Mouse (Mus musculus) naive thymus-derived CD4-positive, alpha-beta T cell, adult 2 months (primary cell): ENCODE data around the gene Mctp2.

ENCODE experiments used
- DNase-seq: peaks from one replicate; pipeline ENCODE4 v3.0.0-alpha.2; 2011; ENCODE audit warnings: low read depth

The Mctp2 gene

GRCm38 (mm10) chr7:72165726-72166701, 140.4 kb downstream of the Mctp2 start:
- DNase-seq, result no peak

- no peak for DNase-seq
Measured at GRCm38 (mm10) chr7:72162256-72162655, 144.2 kb downstream of the Mctp2 start.

GRCm38 (mm10) chr7:72159513-72160063, 146.8 kb downstream of the Mctp2 start:
- DNase-seq, result no peak

- DNase-seq, result no peak
Measured at GRCm38 (mm10) chr7:72150799-72151708, 155.4 kb downstream of the Mctp2 start.

- no peak for DNase-seq
Measured at GRCm38 (mm10) chr7:72149073-72149472, 157.3 kb downstream of the Mctp2 start.

- DNase-seq, result no peak
Measured at GRCm38 (mm10) chr7:72146849-72147248, 159.6 kb downstream of the Mctp2 start.

GRCm38 (mm10) chr7:72145726-72146520, 160.5 kb downstream of the Mctp2 start:
- no peak for DNase-seq

- no peak for DNase-seq
Measured at GRCm38 (mm10) chr7:72138701-72139100, 167.7 kb downstream of the Mctp2 start.

GRCm38 (mm10) chr7:72120986-72121385, 185.4 kb downstream of the Mctp2 start:
- no peak for DNase-seq

- DNase-seq, result no peak
Measured at GRCm38 (mm10) chr7:72119713-72120112, 186.7 kb downstream of the Mctp2 start.

- DNase-seq, result no peak
Measured at GRCm38 (mm10) chr7:72117376-72118077, 188.9 kb downstream of the Mctp2 start.

GRCm38 (mm10) chr7:72115073-72115472, 191.3 kb downstream of the Mctp2 start:
- no peak for DNase-seq

- no peak for DNase-seq
Measured at GRCm38 (mm10) chr7:72110578-72110977, 195.8 kb downstream of the Mctp2 start.

- no peak for DNase-seq
Measured at GRCm38 (mm10) chr7:72108639-72109399, 197.6 kb downstream of the Mctp2 start.

- DNase-seq, result no peak
Measured at GRCm38 (mm10) chr7:72104170-72104569, 202.2 kb downstream of the Mctp2 start.

- no peak for DNase-seq
Measured at GRCm38 (mm10) chr7:72103654-72104053, 202.8 kb downstream of the Mctp2 start.

GRCm38 (mm10) chr7:72100683-72101082, 205.7 kb downstream of the Mctp2 start:
- DNase-seq, result no peak

- no peak for DNase-seq
Measured at GRCm38 (mm10) chr7:72098603-72099002, 207.8 kb downstream of the Mctp2 start.

GRCm38 (mm10) chr7:72096973-72097372, 209.4 kb downstream of the Mctp2 start:
- no peak for DNase-seq

GRCm38 (mm10) chr7:72096433-72096832, 210.0 kb downstream of the Mctp2 start:
- DNase-seq, result no peak
